Mouse (Mus musculus) olfactory bulb, adult 2 months (tissue): ENCODE measurements around the gene Frmd4a.

Source experiments
- CTCF ChIP-seq: fragments of 200-500 bp; IDR thresholded peaks from 2 replicates; pipeline ENCODE4 v1.5.1; 2012; ENCODE audit warnings: low read depth, mild to moderate bottlenecking, low read length, moderate library complexity; ENCODE audit not compliant: insufficient read depth
- POLR2A ChIP-seq: fragments of 200-500 bp; IDR thresholded peaks from 2 replicates; pipeline ENCODE4 v1.6.1; 2012; ENCODE audit warnings: mild to moderate bottlenecking, low read depth, low read length, moderate library complexity; ENCODE audit not compliant: insufficient read depth

- TF ChIP-seq CTCF = no peak
- TF ChIP-seq POLR2A = no peak
Measured at GRCm38 (mm10) chr2:4558651-4559203, 541.2 kb downstream of the Frmd4a start.
